In the genomic region with DNA sequence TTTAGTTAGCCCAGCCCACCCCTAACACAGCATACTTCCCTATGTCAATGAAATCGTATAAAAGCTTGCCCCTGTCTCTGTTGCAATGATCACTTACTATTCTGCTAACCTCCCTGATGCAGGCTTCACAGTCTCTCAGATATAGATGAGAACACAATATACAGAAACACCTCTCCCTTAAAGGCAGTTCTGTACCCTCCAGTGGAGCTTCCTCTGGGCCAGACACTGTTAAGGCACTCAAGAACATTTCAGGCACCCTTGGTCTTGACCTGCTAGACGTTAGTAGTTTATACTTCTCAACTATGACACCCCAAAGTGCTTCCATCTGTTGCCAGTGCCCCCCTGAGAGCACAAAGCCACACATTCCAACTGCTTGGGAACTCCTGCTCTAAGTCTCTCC, we compare ENCODE assay signal across 28 mouse cellular contexts.
"Had no signal": no experiment of that assay in that cellular context is flagged by ENCODE, and none has a peak within 500 bp of the region (broad histone marks: within the 10 kb centered on the region; RNA-seq: fewer than 3 reads in every experiment).

No protein-coding gene starts in this region.

- H3K9me3 ChIP-seq: embryonic facial prominence, embryonic 12.5 days; embryonic facial prominence, embryonic 13.5 days; embryonic facial prominence, embryonic 15.5 days; forebrain, embryonic 10.5 days; forebrain, embryonic 12.5 days; forebrain, embryonic 15.5 days had no signal

- H3K4me1 ChIP-seq: embryonic facial prominence, embryonic 12.5 days; embryonic facial prominence, embryonic 13.5 days; embryonic facial prominence, embryonic 15.5 days; forebrain, embryonic 10.5 days; forebrain, embryonic 12.5 days; forebrain, embryonic 13.5 days had no signal

- DNase-seq: cerebellum, adult 18-20 months; cerebellum, adult 2 months; cerebellum, adult 8-10 months; cerebellum, adult 9-10 months; cerebellum, adult 9-11 months; cerebellum, postnatal 10 days; cerebellum, postnatal 14 days; cerebellum, postnatal 25 days; cerebellum, postnatal 36 days; embryo, embryonic 11 days; forebrain, postnatal 0 days; gastrocnemius, adult 2 months; gastrocnemius, postnatal 10 days; gastrocnemius, postnatal 14 days; gastrocnemius, postnatal 25 days; gastrocnemius, postnatal 36 days; heart, adult 2 months had no signal

- H3K36me3 ChIP-seq: embryonic facial prominence, embryonic 10.5 days; embryonic facial prominence, embryonic 12.5 days; embryonic facial prominence, embryonic 13.5 days; embryonic facial prominence, embryonic 15.5 days; forebrain, embryonic 10.5 days; forebrain, embryonic 12.5 days; forebrain, embryonic 15.5 days had no signal

- H3K27ac ChIP-seq: embryonic facial prominence, embryonic 10.5 days; embryonic facial prominence, embryonic 12.5 days; embryonic facial prominence, embryonic 13.5 days; embryonic facial prominence, embryonic 15.5 days; forebrain, embryonic 10.5 days; forebrain, embryonic 12.5 days; forebrain, embryonic 13.5 days; forebrain, embryonic 15.5 days; gastrocnemius, adult 2 months; heart, adult 2 months had no signal

- H3K4me2 ChIP-seq: embryonic facial prominence, embryonic 12.5 days; embryonic facial prominence, embryonic 13.5 days; embryonic facial prominence, embryonic 15.5 days; forebrain, embryonic 12.5 days; forebrain, embryonic 13.5 days; forebrain, embryonic 15.5 days had no signal

- H3K9ac ChIP-seq: embryonic facial prominence, embryonic 12.5 days; embryonic facial prominence, embryonic 13.5 days; embryonic facial prominence, embryonic 15.5 days; forebrain, embryonic 12.5 days; forebrain, embryonic 13.5 days; forebrain, embryonic 15.5 days; forebrain, postnatal 0 days had no signal

- H3K4me3 ChIP-seq: embryonic facial prominence, embryonic 10.5 days; embryonic facial prominence, embryonic 12.5 days; embryonic facial prominence, embryonic 13.5 days; embryonic facial prominence, embryonic 15.5 days; erythroblast, embryonic 14.5 days; forebrain, embryonic 10.5 days; forebrain, embryonic 12.5 days; forebrain, embryonic 13.5 days; forebrain, embryonic 15.5 days; gastrocnemius, adult 2 months; heart, adult 2 months had no signal

- ATAC-seq: forebrain, embryonic 13.5 days; forebrain, embryonic 14.5 days; forebrain, embryonic 15.5 days; forebrain, embryonic 16.5 days; forebrain, postnatal 0 days had no signal
